Mouse (Mus musculus): ENCODE measurements around the gene Nit1.

GRCm38 (mm10) chr1:171343922-171344677, 1.3 kb downstream of the Nit1 start:
- TF ChIP-seq CTCF (IDR thresholded peaks at IDR 0.05; ENCODE audit: low read depth) (no peak), EP300 (IDR thresholded peaks at IDR 0.05; ENCODE audit: low read depth) (no peak)

All from heart, postnatal 0 days (tissue).